Mouse (Mus musculus) testis, adult 2 months (tissue): ENCODE data around the gene Fgf23.

Experiments
- CTCF ChIP-seq: fragments of 200-500 bp; IDR thresholded peaks from 2 replicates; pipeline ENCODE4 v1.5.1; 2012; ENCODE audit warnings: low read depth, mild to moderate bottlenecking, inconsistent platforms, low read length, moderate library complexity; ENCODE audit not compliant: control insufficient read depth, insufficient read depth, insufficient replicate concordance
- POLR2A ChIP-seq: fragments of 200-500 bp; IDR thresholded peaks from 2 replicates; pipeline ENCODE4 v1.6.1; 2012; ENCODE audit warnings: low read depth, mild to moderate bottlenecking, inconsistent platforms, low read length, moderate library complexity; ENCODE audit not compliant: control insufficient read depth

- TF ChIP-seq POLR2A (no peak), CTCF (no peak)
Measured at GRCm38 (mm10) chr6:127123506-127123905, 50.8 kb downstream of the Fgf23 start.
